Mouse (Mus musculus) kidney, adult 9 months (tissue): ENCODE measurements around the gene Msh5.
"Not testable (repeated sequence)": the region's sequence is repeated elsewhere in the genome, so short reads cannot be mapped to it uniquely, and the experiment has no call there.

Source experiments
- DNase-seq: peaks from one replicate; pipeline ENCODE4 v3.0.0; 2022

The Msh5 gene

DNA sequence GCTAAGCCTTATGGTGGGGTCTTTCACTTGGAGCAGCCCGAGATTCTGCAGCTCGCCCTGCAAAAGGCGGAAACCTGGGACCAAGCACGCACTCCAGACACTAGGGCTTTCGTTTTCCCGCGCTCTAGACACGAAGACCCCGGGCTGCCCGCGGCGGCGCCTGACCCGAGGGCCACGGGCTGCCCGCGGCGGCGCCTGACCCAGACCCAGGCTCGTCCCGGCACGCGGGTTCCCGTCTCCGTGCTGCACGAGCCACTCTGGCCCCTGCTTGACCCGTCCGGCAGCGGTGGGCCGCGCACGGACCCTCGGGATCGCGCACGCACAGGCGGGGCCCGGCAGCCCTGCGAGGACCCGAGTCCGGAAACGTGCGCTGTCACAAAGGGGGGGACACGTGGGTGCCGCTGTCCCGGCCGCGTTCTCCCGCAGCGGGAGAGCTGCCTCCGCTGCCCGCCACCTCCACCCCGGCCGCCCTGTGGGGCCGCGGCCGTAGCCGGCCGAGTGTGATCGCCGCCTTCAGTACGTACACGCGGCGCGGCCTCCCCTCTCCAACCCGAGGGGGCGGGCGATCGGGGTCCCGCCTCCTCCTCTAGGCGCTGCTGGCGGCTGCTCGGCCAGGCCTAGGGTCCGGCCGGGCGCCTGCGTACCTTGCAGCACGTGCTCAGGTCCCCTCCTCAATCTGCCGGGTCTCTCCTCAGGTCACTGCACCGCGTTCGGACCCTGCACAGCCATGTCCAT, 45.7 kb downstream of the Msh5 start, which contains the start of gene Vars:
Vars (plus strand) TSS at position 271 of the 735 bp plus-strand sequence.
- DNase-seq = peak; percentile 86

DNA sequence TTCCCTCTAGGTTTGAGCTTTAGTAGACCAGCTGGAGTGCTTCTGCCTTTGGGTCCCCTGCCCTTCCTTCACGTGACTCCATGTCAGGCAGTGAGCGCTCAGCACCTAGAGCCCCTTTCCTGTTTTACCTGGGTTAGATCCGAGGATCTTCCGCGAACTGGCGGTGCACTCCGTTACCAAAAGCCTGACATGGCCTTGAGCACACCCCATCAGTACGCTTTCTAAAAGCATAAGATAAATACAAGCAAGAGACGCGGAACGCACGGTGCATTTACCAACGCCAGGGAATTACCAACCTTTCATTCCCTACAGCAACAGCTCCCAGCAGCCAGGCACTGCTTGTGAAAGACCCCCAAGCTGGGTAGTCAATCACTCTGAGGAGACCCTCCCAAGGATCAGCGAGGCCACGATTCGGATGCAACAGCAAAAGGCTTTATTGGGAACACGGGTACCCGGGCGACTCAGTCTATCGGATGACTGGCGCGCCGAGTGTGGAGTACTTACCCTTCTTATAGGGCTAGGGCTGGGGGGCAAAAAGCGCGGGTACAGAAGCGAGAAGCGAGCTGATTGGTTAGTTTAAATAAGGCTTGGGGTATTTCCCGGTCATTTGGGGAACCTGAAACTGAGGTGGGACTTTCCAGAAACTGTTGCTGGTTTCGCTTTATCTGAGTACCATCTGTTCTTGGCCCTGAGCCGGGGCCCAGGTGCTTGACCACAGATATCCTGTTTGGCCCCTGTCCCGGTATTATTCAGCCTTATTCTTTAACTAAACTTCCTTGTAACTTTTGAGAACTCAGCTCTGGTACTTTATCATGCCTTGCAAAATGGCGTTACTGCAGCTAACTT, 46.5 kb downstream of the Msh5 start:
- DNase-seq = not testable (repeated sequence)

DNA sequence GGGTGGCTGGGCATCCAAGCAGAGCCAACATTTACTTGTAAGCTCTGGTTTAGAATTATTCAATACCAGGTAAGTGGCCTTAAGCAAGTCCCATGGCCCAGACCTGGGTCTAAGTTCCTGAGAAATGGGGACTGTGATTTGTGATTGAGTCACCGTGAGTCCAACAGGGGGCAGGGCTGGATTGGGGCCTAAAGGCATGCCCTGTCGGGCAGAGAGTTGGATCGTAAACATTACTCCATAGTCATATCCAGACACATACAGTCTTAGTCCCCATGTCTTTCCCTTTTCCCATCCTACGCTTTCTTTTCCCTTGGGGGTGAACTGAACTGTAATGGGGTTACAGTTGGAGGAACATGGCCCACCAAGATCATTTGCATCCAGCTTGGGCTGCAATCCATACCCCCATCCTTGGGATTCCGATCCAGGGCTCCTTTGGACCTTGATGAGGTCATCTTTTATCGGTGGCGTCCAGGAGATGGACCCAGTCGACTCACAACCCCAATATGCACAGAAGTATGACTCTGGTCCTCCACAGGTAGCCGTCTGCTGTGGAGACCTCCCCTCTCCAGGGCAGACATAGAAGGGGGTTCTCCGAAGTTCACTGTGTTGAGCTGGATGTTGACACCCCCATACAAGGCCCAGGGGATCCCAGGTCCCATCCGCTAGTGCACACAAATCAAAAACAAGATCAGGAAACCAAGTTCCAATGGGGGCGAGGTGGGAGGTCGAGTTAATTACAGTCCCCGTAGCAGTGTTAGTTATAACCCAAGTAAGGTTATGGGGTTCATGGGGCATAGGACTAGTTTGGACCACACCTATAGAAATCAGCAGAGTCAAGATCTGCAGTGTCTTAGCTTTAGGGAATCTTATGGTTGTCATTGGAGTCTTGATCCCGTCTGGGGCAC, 47.8 kb downstream of the Msh5 start:
- no peak for DNase-seq

DNA sequence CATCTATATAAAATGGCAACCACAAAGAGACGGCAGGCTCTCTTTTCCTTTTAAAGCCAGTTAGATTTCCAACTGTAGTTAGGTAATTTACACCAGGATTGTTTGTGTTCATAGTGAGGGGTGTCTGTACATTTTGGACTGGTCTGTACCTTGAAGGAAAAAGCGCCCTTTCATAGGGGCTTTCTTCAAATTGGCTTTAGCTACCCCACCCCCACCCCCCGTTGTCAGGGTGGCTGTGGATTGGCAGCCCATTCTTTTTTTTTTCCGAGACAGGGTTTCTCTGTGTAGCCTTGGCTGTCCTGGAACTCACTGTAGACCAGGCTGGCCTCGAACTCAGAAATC, 49.4 kb downstream of the Msh5 start:
- DNase-seq = no peak

DNA sequence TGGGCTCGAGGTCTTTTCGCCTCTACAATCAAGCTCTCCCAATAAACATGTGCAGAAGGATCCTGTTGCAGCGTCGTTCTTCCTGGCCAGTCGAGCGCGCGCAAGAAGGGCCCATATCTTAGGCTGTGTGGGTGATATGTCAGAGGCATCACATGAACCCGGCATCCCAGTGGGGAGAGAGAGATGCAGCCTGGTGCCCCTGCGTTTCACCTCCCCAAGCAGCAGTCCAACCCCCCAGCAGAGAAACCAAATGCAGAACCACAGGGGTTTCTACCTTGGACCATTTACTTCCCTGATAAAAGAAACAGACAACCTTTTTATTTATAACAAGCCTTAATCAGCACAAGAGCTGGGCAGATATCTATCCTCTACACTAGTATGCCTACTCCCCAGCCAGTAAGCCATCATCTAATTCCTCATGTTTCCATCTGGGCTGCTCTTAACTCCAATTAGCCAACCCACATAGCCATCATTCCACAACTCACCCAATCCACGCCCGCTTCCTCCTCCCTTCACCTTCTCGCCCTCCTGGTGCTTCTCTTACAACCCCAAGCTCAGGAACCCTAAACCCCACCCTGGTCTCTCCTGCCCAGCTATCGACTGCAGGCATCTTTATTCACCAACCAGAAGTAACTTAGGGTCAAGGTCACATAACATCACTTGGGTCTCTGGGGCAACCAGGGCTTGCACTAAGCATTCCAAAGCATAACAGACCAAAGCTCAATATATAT, 50.0 kb downstream of the Msh5 start:
- no peak for DNase-seq

DNA sequence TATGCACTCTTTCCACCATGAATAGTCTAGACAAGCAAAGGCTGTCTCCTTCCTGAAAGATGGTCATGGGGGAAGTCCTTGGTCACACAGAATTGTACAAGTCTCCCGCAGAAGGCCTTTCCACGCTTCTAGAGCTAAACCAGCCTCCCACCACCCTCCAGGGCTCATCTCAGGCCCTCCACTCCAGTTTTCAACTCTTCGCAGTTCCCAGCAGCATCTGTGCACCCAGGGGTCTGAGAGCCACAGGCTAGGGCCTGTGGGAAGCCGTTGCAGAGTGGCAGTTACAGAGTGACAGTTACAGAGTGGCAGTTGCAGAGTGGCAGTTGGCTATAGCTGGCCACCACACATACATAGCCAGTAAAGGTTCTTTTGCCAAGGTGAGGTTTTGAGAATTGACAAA, 50.6 kb downstream of the Msh5 start:
- not testable (repeated sequence) for DNase-seq

DNA sequence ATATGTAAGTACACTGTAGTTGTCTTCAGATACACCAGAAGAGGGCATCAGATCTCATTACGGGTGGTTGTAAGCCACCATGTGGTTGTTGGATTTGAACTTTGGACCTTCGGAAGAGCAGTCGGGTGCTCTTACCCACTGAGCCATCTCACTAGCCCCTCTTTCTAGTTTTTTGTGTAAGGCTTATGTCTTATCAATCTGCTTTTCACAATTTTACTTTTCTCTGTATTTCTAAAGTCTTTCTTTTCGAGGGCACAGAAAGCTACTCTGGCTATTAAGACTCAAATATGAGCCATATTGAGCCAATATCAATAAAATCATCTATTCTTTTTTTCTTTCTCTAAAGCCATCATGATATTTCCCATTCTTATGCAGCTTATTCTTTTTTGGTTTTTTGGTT, 51.4 kb downstream of the Msh5 start:
- DNase-seq = not testable (repeated sequence)

DNA sequence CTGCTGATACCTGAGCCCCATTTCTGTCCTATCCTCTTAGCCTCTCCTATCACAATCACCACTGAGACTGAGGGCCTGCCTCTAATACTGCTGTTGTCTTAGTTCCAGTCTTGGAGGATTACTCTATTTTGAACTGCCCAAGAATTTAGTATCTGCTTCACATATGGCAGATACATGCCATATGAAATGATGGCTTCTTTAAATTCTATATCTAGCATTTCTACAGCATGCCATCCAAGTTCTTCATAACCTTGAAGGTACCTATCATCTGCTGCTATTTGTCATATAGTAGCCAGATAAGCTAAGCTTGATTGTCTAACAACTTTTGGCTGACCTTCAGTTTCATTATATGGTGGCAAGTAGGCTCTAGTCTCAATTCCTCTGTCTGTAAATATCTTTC, 51.8 kb downstream of the Msh5 start:
- DNase-seq = no peak

DNA sequence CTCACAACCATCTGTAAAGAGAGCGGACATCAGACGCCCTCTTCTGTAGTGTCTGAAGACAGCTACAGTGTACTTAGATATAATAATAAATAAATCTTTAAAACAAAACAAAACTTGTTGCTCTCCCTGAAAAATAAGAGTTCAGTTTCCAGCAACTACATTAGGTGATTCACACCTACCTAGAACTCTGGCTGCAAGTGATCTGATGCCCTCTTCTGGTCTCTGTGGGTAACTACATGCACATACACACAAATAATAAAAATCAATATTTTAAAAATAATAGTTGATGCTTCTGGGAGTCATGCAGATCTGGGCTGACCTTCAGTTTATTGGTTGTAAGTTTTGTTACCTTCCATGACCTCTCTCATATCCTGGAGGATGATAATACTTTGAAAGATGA, 62.3 kb downstream of the Msh5 start:
- peak; percentile 59 for DNase-seq

DNA sequence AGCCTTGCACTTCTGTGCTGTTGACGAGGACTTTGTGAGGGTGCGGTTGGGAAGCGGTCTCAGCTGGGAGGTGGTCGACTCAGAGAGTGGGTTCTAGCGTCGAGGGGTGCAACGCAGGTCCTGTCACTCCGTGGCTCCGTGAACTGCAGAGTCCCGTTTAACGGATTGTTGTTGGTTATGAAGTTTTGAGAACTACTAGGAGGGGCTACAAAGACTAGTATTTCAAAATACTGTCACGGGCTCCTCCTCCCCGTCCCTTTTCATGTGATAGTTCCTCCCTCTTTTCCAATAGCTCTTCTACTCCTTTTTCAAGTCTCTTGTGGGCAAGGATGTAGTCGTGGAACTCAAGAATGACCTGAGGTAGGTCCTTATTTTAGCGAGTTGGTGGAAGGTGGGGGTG, 64.2 kb downstream of the Msh5 start:
- no peak for DNase-seq

DNA sequence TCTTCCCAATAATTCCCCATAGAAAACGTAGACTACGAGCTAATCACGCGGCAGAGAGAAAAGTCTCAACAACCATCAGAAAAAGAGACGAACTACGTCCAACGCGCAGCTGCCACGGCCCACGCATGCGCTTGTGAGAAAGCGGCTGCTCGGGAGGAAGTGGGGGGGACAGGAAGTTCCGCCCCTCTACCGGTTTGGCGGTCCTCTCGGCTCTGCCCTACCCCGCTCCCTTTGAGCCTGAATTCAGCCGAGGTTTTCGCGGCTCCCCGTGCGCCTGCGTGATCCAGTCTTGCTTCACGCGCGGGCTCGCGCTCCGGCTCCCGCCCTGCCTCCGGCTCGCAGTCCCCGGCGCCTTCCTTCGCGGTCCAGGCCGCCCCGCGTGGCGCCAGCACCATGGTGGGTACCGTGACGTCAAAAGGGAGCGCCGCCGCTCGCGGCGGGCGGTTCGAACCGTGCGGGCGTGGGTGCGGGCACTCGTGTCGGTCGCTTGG, 64.8 kb downstream of the Msh5 start, which contains the start of gene Lsm2:
Lsm2 (plus strand) TSS at position 173 of the 491 bp plus-strand sequence.
- DNase-seq = peak; percentile 94

DNA sequence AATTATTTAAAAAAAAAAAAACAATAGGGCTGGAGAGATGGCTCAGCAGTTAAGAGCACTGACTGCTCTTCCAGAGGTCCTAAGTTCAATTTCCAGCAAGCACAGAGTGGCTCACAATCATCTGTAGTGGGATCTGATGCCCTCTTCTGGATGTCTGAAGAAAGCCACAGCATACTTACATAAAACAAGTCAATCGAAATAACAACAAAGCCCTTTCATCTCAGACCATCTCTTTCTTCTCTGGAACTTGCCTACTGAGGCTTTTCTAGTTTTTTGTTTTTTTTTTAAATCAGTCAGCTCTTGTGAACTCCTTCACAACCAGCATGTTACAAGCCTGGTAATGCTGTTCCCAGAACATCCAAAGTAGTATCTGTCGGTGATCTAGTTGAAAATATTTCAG, 65.9 kb downstream of the Msh5 start:
- peak; percentile 86 for DNase-seq

DNA sequence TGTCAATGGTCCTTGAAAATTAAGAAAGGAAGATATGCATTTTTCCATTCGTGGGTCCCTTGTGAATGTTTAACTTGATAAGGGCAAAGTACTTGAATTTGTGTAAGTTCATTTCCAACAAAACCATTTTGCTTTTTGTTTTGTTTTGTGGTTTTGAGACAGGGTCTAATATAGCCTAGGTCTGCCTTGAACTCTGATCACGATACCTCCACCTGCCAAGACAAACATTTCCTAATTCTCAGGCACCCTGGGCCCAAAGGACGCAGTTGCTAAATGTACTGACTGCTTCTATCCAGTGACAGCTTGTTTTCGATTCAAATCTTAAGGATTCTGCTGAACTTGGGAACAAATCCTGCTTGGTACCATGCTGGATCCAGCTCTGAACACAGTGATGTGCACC, 66.9 kb downstream of the Msh5 start:
- no peak for DNase-seq
